Mouse (Mus musculus): ENCODE measurements around the gene Gm5426. TPM values are rescaled to one million over a fixed set of nuclear protein-coding genes. Genes with fewer than 3 reads are reported as not detected.
A peak's percentile ranks its signal among the peaks of the same experiment; 100 is the strongest.

Gene Gm5426
- polyA plus RNA-seq, 1 experiment from 2014 or later, result not detected

- no peak overlapping the region for H3K27ac ChIP-seq (replicated peaks in 1 of 2; ENCODE audit: control insufficient read depth in 1 of 2, insufficient read depth in 1 of 2, low read depth in 2 of 2, low read length in 2 of 2)
- ATAC-seq (ENCODE audit: insufficient number of reproducible peaks, insufficient read depth, low FRiP score, low read depth), result no peak
- H3K27me3 ChIP-seq (ENCODE audit: control insufficient read depth, insufficient read depth, low read length), result no peaks in the 10 kb centered on the region
- no peak overlapping the region for H3K9ac ChIP-seq (ENCODE audit: low read length)
- H3K4me2 ChIP-seq (ENCODE audit: low read length), result no peak overlapping the region
- H3K36me3 ChIP-seq (ENCODE audit: control insufficient read depth, insufficient read depth, low read length), result no peaks in the 10 kb centered on the region
- 86% methylated on average over 4 of the region's 4 CpGs for WGBS
- H3K9me3 ChIP-seq (ENCODE audit: control insufficient read depth, low read length), result 0 out of 2 replicates have a peak, but pooled peaks cover 4% of the 10 kb centered on the region
- no peak overlapping the region for H3K4me3 ChIP-seq (ENCODE audit: control insufficient read depth in 1 of 2, insufficient read depth in 1 of 2, low read depth in 1 of 2, low read length in 2 of 2)
- H3K4me1 ChIP-seq (ENCODE audit: control insufficient read depth in 2 of 2, insufficient read depth in 2 of 2, low read length in 2 of 2), result no peaks in the 10 kb centered on the region
Observed at GRCm38 (mm10) chr10:96165260-96165659, 28.9 kb downstream of the Gm5426 start.

- no peak for ATAC-seq (ENCODE audit: insufficient number of reproducible peaks, insufficient read depth, low FRiP score, low read depth)
- Histone ChIP-seq H3K27ac (replicated peaks in 1 of 2; ENCODE audit: control insufficient read depth in 1 of 2, insufficient read depth in 1 of 2, low read depth in 2 of 2, low read length in 2 of 2) (no peak overlapping the region), H3K27me3 (ENCODE audit: control insufficient read depth, insufficient read depth, low read length) (no peaks in the 10 kb centered on the region), H3K4me3 (ENCODE audit: control insufficient read depth in 1 of 2, insufficient read depth in 1 of 2, low read depth in 1 of 2, low read length in 2 of 2) (no peak overlapping the region), H3K36me3 (ENCODE audit: control insufficient read depth, insufficient read depth, low read length) (no peaks in the 10 kb centered on the region), H3K4me2 (ENCODE audit: low read length) (no peak overlapping the region), H3K9ac (ENCODE audit: low read length) (no peak overlapping the region), H3K9me3 (ENCODE audit: control insufficient read depth, low read length) (no peaks in the 10 kb centered on the region), H3K4me1 (ENCODE audit: control insufficient read depth in 2 of 2, insufficient read depth in 2 of 2, low read length in 2 of 2) (no peaks in the 10 kb centered on the region)
- WGBS, result 69% methylated on average over 4 of the region's 4 CpGs
Observed at GRCm38 (mm10) chr10:96168998-96169397, 32.6 kb downstream of the Gm5426 start.

GRCm38 (mm10) chr10:96171546-96171945, 35.1 kb downstream of the Gm5426 start:
- Histone ChIP-seq H3K9me3 (ENCODE audit: control insufficient read depth, low read length) (no peaks in the 10 kb centered on the region), H3K27me3 (ENCODE audit: control insufficient read depth, insufficient read depth, low read length) (no peaks in the 10 kb centered on the region), H3K4me3 (ENCODE audit: control insufficient read depth in 1 of 2, insufficient read depth in 1 of 2, low read depth in 1 of 2, low read length in 2 of 2) (no peak overlapping the region), H3K36me3 (ENCODE audit: control insufficient read depth, insufficient read depth, low read length) (no peaks in the 10 kb centered on the region), H3K27ac (replicated peaks in 1 of 2; ENCODE audit: control insufficient read depth in 1 of 2, insufficient read depth in 1 of 2, low read depth in 2 of 2, low read length in 2 of 2) (no peak overlapping the region), H3K9ac (ENCODE audit: low read length) (no peak overlapping the region), H3K4me2 (ENCODE audit: low read length) (no peak overlapping the region), H3K4me1 (ENCODE audit: control insufficient read depth in 2 of 2, insufficient read depth in 2 of 2, low read length in 2 of 2) (no peaks in the 10 kb centered on the region)
- ATAC-seq (ENCODE audit: insufficient number of reproducible peaks, insufficient read depth, low FRiP score, low read depth), result no peak

- no peak overlapping the region for H3K9ac ChIP-seq (ENCODE audit: low read length)
- no peak overlapping the region for H3K4me2 ChIP-seq (ENCODE audit: low read length)
- no peak for ATAC-seq (ENCODE audit: insufficient number of reproducible peaks, insufficient read depth, low FRiP score, low read depth)
- H3K27ac ChIP-seq (replicated peaks in 1 of 2; ENCODE audit: control insufficient read depth in 1 of 2, insufficient read depth in 1 of 2, low read depth in 2 of 2, low read length in 2 of 2), result no peak overlapping the region
- no peaks in the 10 kb centered on the region for H3K27me3 ChIP-seq (ENCODE audit: control insufficient read depth, insufficient read depth, low read length)
- H3K36me3 ChIP-seq (ENCODE audit: control insufficient read depth, insufficient read depth, low read length), result no peaks in the 10 kb centered on the region
- no peak overlapping the region for H3K4me3 ChIP-seq (ENCODE audit: control insufficient read depth in 1 of 2, insufficient read depth in 1 of 2, low read depth in 1 of 2, low read length in 2 of 2)
- no peaks in the 10 kb centered on the region for H3K9me3 ChIP-seq (ENCODE audit: control insufficient read depth, low read length)
- 65% methylated on average over 4 of the region's 4 CpGs for WGBS
- H3K4me1 ChIP-seq (ENCODE audit: control insufficient read depth in 2 of 2, insufficient read depth in 2 of 2, low read length in 2 of 2), result no peaks in the 10 kb centered on the region
Observed at GRCm38 (mm10) chr10:96172964-96173363, 36.6 kb downstream of the Gm5426 start.

- Histone ChIP-seq H3K27me3 (ENCODE audit: control insufficient read depth, insufficient read depth, low read length) (no peaks in the 10 kb centered on the region), H3K9me3 (ENCODE audit: control insufficient read depth, low read length) (no peaks in the 10 kb centered on the region), H3K9ac (ENCODE audit: low read length) (no peak overlapping the region), H3K27ac (replicated peaks in 1 of 2; ENCODE audit: control insufficient read depth in 1 of 2, insufficient read depth in 1 of 2, low read depth in 2 of 2, low read length in 2 of 2) (no peak overlapping the region), H3K4me3 (ENCODE audit: control insufficient read depth in 1 of 2, insufficient read depth in 1 of 2, low read depth in 1 of 2, low read length in 2 of 2) (no peak overlapping the region), H3K4me2 (ENCODE audit: low read length) (no peak overlapping the region), H3K36me3 (ENCODE audit: control insufficient read depth, insufficient read depth, low read length) (no peaks in the 10 kb centered on the region), H3K4me1 (ENCODE audit: control insufficient read depth in 2 of 2, insufficient read depth in 2 of 2, low read length in 2 of 2) (0 out of 4 replicates have a peak, but pooled peaks cover 0 to 3% of the 10 kb centered on the region in 2 experiments)
- WGBS, result 72% methylated on average over 10 of the region's 10 CpGs
- ATAC-seq (ENCODE audit: insufficient number of reproducible peaks, insufficient read depth, low FRiP score, low read depth), result no peak
Observed at GRCm38 (mm10) chr10:96173771-96174170, 37.4 kb downstream of the Gm5426 start.

GRCm38 (mm10) chr10:96176916-96177315, 40.5 kb downstream of the Gm5426 start:
- WGBS, result 92% methylated on average over 6 of the region's 6 CpGs
- Histone ChIP-seq H3K27ac (replicated peaks in 1 of 2; ENCODE audit: control insufficient read depth in 1 of 2, insufficient read depth in 1 of 2, low read depth in 2 of 2, low read length in 2 of 2) (no peak overlapping the region), H3K9ac (ENCODE audit: low read length) (no peak overlapping the region), H3K4me2 (ENCODE audit: low read length) (no peak overlapping the region), H3K9me3 (ENCODE audit: control insufficient read depth, low read length) (no peaks in the 10 kb centered on the region), H3K4me1 (ENCODE audit: control insufficient read depth in 2 of 2, insufficient read depth in 2 of 2, low read length in 2 of 2) (peaks cover 0 to 3% of the 10 kb centered on the region in 2 experiments; a peak in 1 of 4 replicates), H3K27me3 (ENCODE audit: control insufficient read depth, insufficient read depth, low read length) (no peaks in the 10 kb centered on the region), H3K4me3 (ENCODE audit: control insufficient read depth in 1 of 2, insufficient read depth in 1 of 2, low read depth in 1 of 2, low read length in 2 of 2) (no peak overlapping the region), H3K36me3 (ENCODE audit: control insufficient read depth, insufficient read depth, low read length) (no peaks in the 10 kb centered on the region)
- ATAC-seq (ENCODE audit: insufficient number of reproducible peaks, insufficient read depth, low FRiP score, low read depth), result no peak

- no peaks in the 10 kb centered on the region for H3K27me3 ChIP-seq (ENCODE audit: control insufficient read depth, insufficient read depth, low read length)
- H3K4me3 ChIP-seq (ENCODE audit: control insufficient read depth in 1 of 2, insufficient read depth in 1 of 2, low read depth in 1 of 2, low read length in 2 of 2), result no peak overlapping the region
- peaks cover 0 to 3% of the 10 kb centered on the region in 2 experiments; a peak in 1 of 4 replicates for H3K4me1 ChIP-seq (ENCODE audit: control insufficient read depth in 2 of 2, insufficient read depth in 2 of 2, low read length in 2 of 2)
- no peak overlapping the region for H3K4me2 ChIP-seq (ENCODE audit: low read length)
- no peak overlapping the region for H3K9ac ChIP-seq (ENCODE audit: low read length)
- no peak for ATAC-seq (ENCODE audit: insufficient number of reproducible peaks, insufficient read depth, low FRiP score, low read depth)
- 59% methylated on average over 12 of the region's 12 CpGs for WGBS
- H3K27ac ChIP-seq (replicated peaks in 1 of 2; ENCODE audit: control insufficient read depth in 1 of 2, insufficient read depth in 1 of 2, low read depth in 2 of 2, low read length in 2 of 2), result peak overlapping the region in 1 of 2 experiments; percentile 55; a peak in 2 of 4 replicates
- H3K36me3 ChIP-seq (ENCODE audit: control insufficient read depth, insufficient read depth, low read length), result no peaks in the 10 kb centered on the region
- no peaks in the 10 kb centered on the region for H3K9me3 ChIP-seq (ENCODE audit: control insufficient read depth, low read length)
Observed at GRCm38 (mm10) chr10:96180554-96181397, 44.4 kb downstream of the Gm5426 start.
